Mouse (Mus musculus): Measurements from ENCODE around the gene Taar7b.

GRCm38 (mm10) chr10:23978901-23979705, 20.6 kb upstream of the Taar7b start:
- TF ChIP-seq CTCF (IDR thresholded peaks at IDR 0.05; ENCODE audit: extremely low read depth, insufficient read depth, low read length), result peak; percentile 70
- TF ChIP-seq POLR2A (IDR thresholded peaks at IDR 0.05; ENCODE audit: extremely low read depth, insufficient read depth, low read length), result no peak

All from cortical plate, adult 2 months (tissue).